ENCODE assay signal across 25 mouse cellular contexts in genomic region chr3:115996929-115997328, GRCm38 (mm10). TPM values are rescaled to one million over a fixed set of nuclear protein-coding genes. Genes with fewer than 3 reads are reported as not detected.
DNase-seq lines count a peak whose midpoint lies in the region; ATAC-seq and TF ChIP-seq lines count a peak whose summit lies in the region.
"Had no signal": no experiment of that assay in that cellular context is flagged by ENCODE, and none has a peak within 500 bp of the region (broad histone marks: within the 10 kb centered on the region; RNA-seq: fewer than 3 reads in every experiment).

No protein-coding gene starts in this region.

- H3K9ac ChIP-seq in CH12.LX (ENCODE audit: insufficient read depth, low read depth): no peak overlapping the region
- no peak overlapping the region for H3K9ac ChIP-seq in heart, embryonic 11.5 days (ENCODE audit: low read depth, low read length)
- H3K9ac ChIP-seq: embryonic facial prominence, embryonic 13.5 days; embryonic facial prominence, embryonic 15.5 days; forebrain, embryonic 12.5 days had no signal

- peaks cover 17% of the 10 kb centered on the region for H3K79me2 ChIP-seq in CH12.LX (replicated peaks; ENCODE audit: control insufficient read depth, extremely low read depth, insufficient read depth, poor library complexity, severe bottlenecking)

- TF ChIP-seq CTCF in CH12.LX (conservative IDR thresholded peaks at IDR 0.05 in 1 of 2, IDR thresholded peaks at IDR 0.05 in 1 of 2; ENCODE audit: low read depth in 2 of 2, low read length in 2 of 2): no peak

- no peak for TF ChIP-seq POLR2A in CH12.LX (IDR thresholded peaks at IDR 0.05; ENCODE audit: low read depth, low read length)

- peaks cover 32 to 74% of the 10 kb centered on the region in 2 experiments for H3K36me3 ChIP-seq in CH12.LX (replicated peaks in 1 of 2; ENCODE audit: control insufficient read depth in 1 of 2, insufficient read depth in 1 of 2, low read length in 1 of 2)
- H3K36me3 ChIP-seq in heart, embryonic 11.5 days (ENCODE audit: control insufficient read depth, insufficient read depth, low read length): peaks cover 20% of the 10 kb centered on the region

- no peak overlapping the region for H3K27ac ChIP-seq in CH12.LX (ENCODE audit: insufficient read depth, low read depth)
- H3K27ac ChIP-seq in heart, embryonic 11.5 days (ENCODE audit: low read depth, low read length): no peak overlapping the region
- H3K27ac ChIP-seq: embryonic facial prominence, embryonic 13.5 days; embryonic facial prominence, embryonic 15.5 days; forebrain, embryonic 10.5 days; forebrain, embryonic 12.5 days had no signal

- 0 out of 2 replicates have a peak, but pooled peaks have one; percentile 31 for TF ChIP-seq EP300 in CH12.LX (IDR thresholded peaks at IDR 0.05; ENCODE audit: low read length)

- DNase-seq in heart, adult 11 months: peak; percentile 30
- no peak for DNase-seq in heart, adult 8-10 months (ENCODE audit: low spot score)
- peak; percentile 42 for DNase-seq in CH12.LX (ENCODE audit: extremely low read depth)
- DNase-seq in c-Kit-positive CD71-positive TER-119-positive erythroid progenitor cells, embryonic 14.5 days (ENCODE audit: low spot score): no peak
- no peak for DNase-seq in spleen, postnatal 10 days (ENCODE audit: low spot score in 2 of 2)
- DNase-seq: adrenal gland, adult 2 months; adrenal gland, postnatal 10 days; adrenal gland, postnatal 36 days; cerebellum, adult 11 months; cerebellum, adult 18-20 months; cerebellum, adult 8-10 months; cerebellum, adult 9-11 months; cerebellum, postnatal 14 days; cerebellum, postnatal 36 days; embryo, embryonic 11 days had no signal

- TF ChIP-seq RAD21 in CH12.LX (IDR thresholded peaks at IDR 0.05; ENCODE audit: low read depth, low read length): no peak

- peaks cover 17% of the 10 kb centered on the region for H3K9me3 ChIP-seq in CH12.LX (replicated peaks; ENCODE audit: low read length)
- 0 out of 2 replicates have a peak, but pooled peaks cover 4% of the 10 kb centered on the region for H3K9me3 ChIP-seq in heart, embryonic 11.5 days (replicated peaks; ENCODE audit: control insufficient read depth, low read length)
- H3K9me3 ChIP-seq: embryonic facial prominence, embryonic 15.5 days; forebrain, embryonic 12.5 days had no signal

- in situ Hi-C loops in CH12.LX (cut with MboI; ENCODE audit: low pct_ligation_motif_present, low pct_unique_long_range_greater_than_20kb, low sequenced_read_pairs): no loop called here

- peak; percentile 57; the same call in 1 of the 2 replicates for ATAC-seq in megakaryocyte, adult 5-6 weeks (ENCODE audit: poor library complexity, severe bottlenecking)
- ATAC-seq in heart, embryonic 11.5 days (replicated peaks; ENCODE audit: insufficient number of reproducible peaks, low FRiP score, low TSS enrichment): no peak
- ATAC-seq: CD4-positive, CD25-positive, alpha-beta regulatory T cell, adult 4 months; forebrain, embryonic 14.5 days; forebrain, embryonic 16.5 days had no signal

- dilution Hi-C loops in CH12.LX (cut with MboI; ENCODE audit: extremely low pct_ligation_motif_present, extremely low pct_unique_long_range_greater_than_20kb, low sequenced_read_pairs): no loop called here

- H3K4me2 ChIP-seq in CH12.LX (ENCODE audit: insufficient read depth, low read depth, poor library complexity, severe bottlenecking): no peak overlapping the region
- no peak overlapping the region for H3K4me2 ChIP-seq in heart, embryonic 11.5 days
- H3K4me2 ChIP-seq: embryonic facial prominence, embryonic 13.5 days; embryonic facial prominence, embryonic 15.5 days; forebrain, embryonic 12.5 days had no signal

- H3K4me1 ChIP-seq in CH12.LX (ENCODE audit: control insufficient read depth in 1 of 2, insufficient read depth in 2 of 2): peaks cover 0 to 21% of the 10 kb centered on the region in 2 experiments; a peak in 1 of 4 replicates
- no peaks in the 10 kb centered on the region for H3K4me1 ChIP-seq in heart, embryonic 11.5 days (ENCODE audit: control insufficient read depth, insufficient read depth, low read length)
- H3K4me1 ChIP-seq: embryonic facial prominence, embryonic 13.5 days; forebrain, embryonic 12.5 days had no signal

- no peaks in the 10 kb centered on the region for H3K27me3 ChIP-seq in CH12.LX (replicated peaks)
- no peaks in the 10 kb centered on the region for H3K27me3 ChIP-seq in heart, embryonic 11.5 days (ENCODE audit: control insufficient read depth, insufficient read depth, low read length)
- H3K27me3 ChIP-seq: embryonic facial prominence, embryonic 13.5 days; embryonic facial prominence, embryonic 15.5 days; forebrain, embryonic 12.5 days had no signal

- no peak overlapping the region for H3K4me3 ChIP-seq in CH12.LX (replicated peaks in 1 of 3; ENCODE audit: low read depth in 2 of 3, low read length in 2 of 3, poor library complexity in 1 of 3)
- H3K4me3 ChIP-seq in heart, embryonic 11.5 days (ENCODE audit: low read depth, low read length): no peak overlapping the region
- H3K4me3 ChIP-seq: embryonic facial prominence, embryonic 13.5 days; embryonic facial prominence, embryonic 15.5 days; erythroblast, embryonic 14.5 days; forebrain, embryonic 10.5 days; forebrain, embryonic 12.5 days had no signal

- 90% methylated on average over 5 of the region's 5 CpGs for whole genome bisulfite sequencing in heart, embryonic 11.5 days (ENCODE audit: insufficient replicate concordance)

TF ChIP-seq in CH12.LX, 34 proteins besides CTCF, POLR2A, EP300 and RAD21:
- TF ChIP-seq JUND (conservative IDR thresholded peaks at IDR 0.05; ENCODE audit: low read depth, low read length) (peak; percentile 55; the same call in 1 of the 2 replicates), JUN (IDR thresholded peaks at IDR 0.05; ENCODE audit: insufficient read depth, low read depth, low read length) (0 out of 2 replicates have a peak, but pooled peaks have one; percentile 9), MXI1 (IDR thresholded peaks at IDR 0.05; ENCODE audit: low read depth, low read length) (no peak)

RNA-seq across cellular contexts. Expression of gene Slc30a7, which starts 10.3 kb away (rescaled TPM):
- 10 to 100 TPM; 10.0 to 17.4 (median 10.9) TPM for total RNA-seq in heart, adult 8-10 months (2022)
- 15.0 and 18.8 TPM in 2 replicates for total RNA-seq in CH12.LX (2012; rRNA removed)
- 20.8 and 25.3 TPM in 2 replicates for total RNA-seq in CH12.LX (2014; rRNA removed)
- polyA plus RNA-seq in CH12.LX (2012; ENCODE audit: insufficient read length, low read depth): 32.8 and 38.9 TPM in 2 replicates
- total RNA-seq in megakaryocyte, adult 5-6 weeks (2015): 32.3 and 33.2 TPM in 2 replicates
- 65.1 and 66.7 TPM in 2 replicates for total RNA-seq in megakaryocyte, adult 5-6 weeks (2017)
- 19.8 and 28.7 TPM in 2 replicates for polyA plus RNA-seq in heart, embryonic 11.5 days (2014; fragmentation: Nextera tagmentation; extraction: Ambion mirVana)

RNA-seq across cellular contexts. Expression of gene Extl2, which starts 10.3 kb away (rescaled TPM):
- 10 to 100 TPM; 13.1 to 17.8 (median 15.4) TPM for total RNA-seq in heart, adult 8-10 months (2022)
- total RNA-seq in CH12.LX (2012; rRNA removed) (7.2 and 8.1 TPM in 2 replicates), CH12.LX (2014; rRNA removed) (11.2 and 11.9 TPM in 2 replicates)
- polyA plus RNA-seq in CH12.LX (2012; ENCODE audit: insufficient read length, low read depth): 7.8 and 12.0 TPM in 2 replicates
- total RNA-seq in megakaryocyte, adult 5-6 weeks (2015): 9.0 and 9.9 TPM in 2 replicates
- 6.7 and 9.5 TPM in 2 replicates for total RNA-seq in megakaryocyte, adult 5-6 weeks (2017)
- 19.2 and 21.1 TPM in 2 replicates for polyA plus RNA-seq in heart, embryonic 11.5 days (2014; fragmentation: Nextera tagmentation; extraction: Ambion mirVana)
- polyA plus RNA-seq: erythroblast, embryonic 14.5 days had no signal

Comparison
In these comparisons a context has a peak if more than half of its experiments do, and no peak if none do; other contexts are left out.
1. DNase-seq: peak in heart, adult 11 months (single experiment) and CH12.LX (single experiment); none in heart, adult 8-10 months (single experiment), c-Kit-positive CD71-positive TER-119-positive erythroid progenitor cells, embryonic 14.5 days (single experiment) and spleen, postnatal 10 days (0 of 2).